Mouse (Mus musculus): ENCODE data around the gene Atp8b3. TPM values are rescaled to one million over a fixed set of nuclear protein-coding genes. Genes with fewer than 3 reads are reported as not detected.
A peak's percentile ranks its signal among the peaks of the same experiment; 100 is the strongest.

The Atp8b3 gene
- polyA plus RNA-seq, 1 experiment from 2014 or later, result 1.3 TPM

DNA sequence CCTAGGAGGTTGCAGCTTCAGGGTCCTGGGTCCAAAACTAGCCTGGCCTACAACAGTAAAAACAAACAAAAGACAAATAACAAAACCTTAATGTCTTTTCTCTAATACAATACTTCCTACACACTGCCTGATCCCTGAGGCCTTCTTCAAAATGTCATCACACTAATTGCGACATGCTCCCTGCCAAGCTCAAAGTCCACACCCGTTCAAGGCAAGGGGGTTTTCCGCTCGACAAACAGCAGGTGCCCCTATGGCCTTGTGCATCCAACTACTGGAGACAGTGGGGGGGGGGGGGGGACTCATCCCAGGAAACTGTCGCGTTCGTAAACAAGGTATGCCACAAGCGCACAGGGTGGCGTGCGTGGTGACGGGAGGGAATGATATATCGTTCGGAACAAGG lies 21.7 kb upstream of the Atp8b3 start:
- no peak for ATAC-seq (ENCODE audit: low FRiP score)
- Histone ChIP-seq H3K27me3 (no peaks in the 10 kb centered on the region), H3K27ac (peak overlapping the region; percentile 93), H3K4me1 (replicated peaks) (peaks cover 62% of the 10 kb centered on the region), H3K9me3 (no peaks in the 10 kb centered on the region), H3K36me3 (no peaks in the 10 kb centered on the region), H3K9ac (peak overlapping the region; percentile 92), H3K4me3 (peak overlapping the region; percentile 76), H3K4me2 (peak overlapping the region; percentile 89)
- 1% methylated on average over 13 of the region's 13 CpGs for WGBS

DNA sequence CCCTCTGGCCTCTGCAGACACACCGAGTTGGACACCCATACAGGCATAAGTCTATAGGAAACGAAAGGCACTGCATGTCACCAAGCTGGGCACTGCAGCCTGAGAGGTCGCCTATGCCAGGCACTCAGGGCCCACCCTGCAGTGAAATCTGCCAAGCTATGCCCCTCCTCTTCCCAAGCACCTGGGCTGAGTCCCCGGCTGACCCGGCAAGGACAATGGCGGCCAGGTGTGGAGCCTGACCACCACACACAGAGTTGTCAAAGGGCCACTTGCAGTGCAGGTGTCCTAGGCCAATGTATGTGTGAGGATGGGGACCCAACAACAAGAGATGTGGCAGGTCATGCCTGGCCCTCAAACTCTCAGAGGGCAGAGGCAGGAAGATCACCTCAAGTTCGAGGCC lies 20.5 kb upstream of the Atp8b3 start:
- H3K4me1 ChIP-seq (replicated peaks), result peaks cover 62% of the 10 kb centered on the region
- H3K27ac ChIP-seq, result no peak overlapping the region
- H3K9me3 ChIP-seq, result no peaks in the 10 kb centered on the region
- no peaks in the 10 kb centered on the region for H3K36me3 ChIP-seq
- no peak overlapping the region for H3K4me3 ChIP-seq
- H3K27me3 ChIP-seq, result no peaks in the 10 kb centered on the region
- 92% methylated on average over 7 of the region's 7 CpGs for WGBS
- no peak for ATAC-seq (ENCODE audit: low FRiP score)
- peak overlapping the region; percentile 13; the same call in 1 of the 2 replicates for H3K4me2 ChIP-seq
- H3K9ac ChIP-seq, result no peak overlapping the region

DNA sequence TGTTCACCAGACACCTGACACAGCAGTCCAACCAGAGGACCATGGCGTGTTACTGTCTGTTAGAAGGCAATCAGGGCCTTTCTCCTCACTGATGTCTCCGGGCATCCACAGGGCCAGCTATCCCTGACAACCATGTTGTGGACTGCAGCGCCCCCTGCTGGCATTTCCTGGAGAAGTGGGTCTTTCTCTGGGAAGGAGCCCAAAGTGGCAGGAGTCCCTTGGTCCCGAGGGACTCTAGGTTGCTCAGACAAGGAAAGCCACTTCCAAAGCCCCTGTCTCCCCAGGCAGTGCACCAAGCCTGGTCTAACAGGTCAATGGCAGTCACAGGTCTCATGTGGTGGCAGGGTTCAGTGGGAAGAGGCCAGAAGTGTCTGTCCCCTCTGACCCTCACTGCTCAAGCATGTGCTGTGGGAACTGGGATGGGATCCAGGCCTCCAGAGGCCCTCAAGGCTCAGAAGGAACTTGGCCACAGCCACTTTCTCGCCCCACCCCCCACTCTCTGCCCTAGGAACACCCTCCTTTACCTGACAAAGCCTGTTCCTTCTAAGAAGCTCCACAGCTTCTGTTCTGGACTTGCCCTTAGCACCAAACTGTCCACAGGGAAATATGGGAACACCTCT lies 18.5 kb upstream of the Atp8b3 start:
- Histone ChIP-seq H3K36me3 (no peaks in the 10 kb centered on the region), H3K4me3 (no peak overlapping the region), H3K4me2 (peak overlapping the region; percentile 8; the same call in 1 of the 2 replicates), H3K9ac (peak overlapping the region; percentile 35; the same call in 1 of the 2 replicates), H3K27ac (no peak overlapping the region), H3K4me1 (replicated peaks) (peaks cover 50% of the 10 kb centered on the region), H3K9me3 (no peaks in the 10 kb centered on the region), H3K27me3 (no peaks in the 10 kb centered on the region)
- WGBS, result 41% methylated on average over 5 of the region's 5 CpGs
- ATAC-seq (ENCODE audit: low FRiP score), result no peak

- ATAC-seq (ENCODE audit: low FRiP score), result no peak
- H3K4me1 ChIP-seq (replicated peaks), result peaks cover 27% of the 10 kb centered on the region
- no peaks in the 10 kb centered on the region for H3K9me3 ChIP-seq
- no peaks in the 10 kb centered on the region for H3K27me3 ChIP-seq
- no peak overlapping the region for H3K4me2 ChIP-seq
- WGBS, result 91% methylated on average over 6 of the region's 6 CpGs
- H3K27ac ChIP-seq, result no peak overlapping the region
- H3K4me3 ChIP-seq, result no peak overlapping the region
- H3K36me3 ChIP-seq, result peaks cover 19% of the 10 kb centered on the region
- no peak overlapping the region for H3K9ac ChIP-seq
These were observed 15.1 kb upstream of the Atp8b3 start for GRCm38 (mm10) chr10:80553997-80554396.

GRCm38 (mm10) chr10:80553575-80553974 lies 14.7 kb upstream of the Atp8b3 start:
- WGBS, result 96% methylated on average over 8 of the region's 8 CpGs
- H3K27ac ChIP-seq, result no peak overlapping the region
- ATAC-seq (ENCODE audit: low FRiP score), result no peak
- no peaks in the 10 kb centered on the region for H3K9me3 ChIP-seq
- no peak overlapping the region for H3K4me3 ChIP-seq
- H3K4me1 ChIP-seq (replicated peaks), result peaks cover 26% of the 10 kb centered on the region
- no peak overlapping the region for H3K4me2 ChIP-seq
- no peaks in the 10 kb centered on the region for H3K27me3 ChIP-seq
- H3K9ac ChIP-seq, result no peak overlapping the region
- peaks cover 23% of the 10 kb centered on the region for H3K36me3 ChIP-seq

GRCm38 (mm10) chr10:80552364-80552763 lies 13.4 kb upstream of the Atp8b3 start:
- Histone ChIP-seq H3K27ac (no peak overlapping the region), H3K9ac (no peak overlapping the region), H3K4me2 (no peak overlapping the region), H3K9me3 (no peaks in the 10 kb centered on the region), H3K27me3 (no peaks in the 10 kb centered on the region), H3K4me1 (replicated peaks) (peaks cover 16% of the 10 kb centered on the region), H3K4me3 (no peak overlapping the region), H3K36me3 (peaks cover 35% of the 10 kb centered on the region)
- 66% methylated on average over 9 of the region's 9 CpGs for WGBS
- no peak for ATAC-seq (ENCODE audit: low FRiP score)

GRCm38 (mm10) chr10:80549279-80549678 lies 10.4 kb upstream of the Atp8b3 start:
- peaks cover 6% of the 10 kb centered on the region for H3K4me1 ChIP-seq (replicated peaks)
- no peaks in the 10 kb centered on the region for H3K9me3 ChIP-seq
- no peak overlapping the region for H3K4me2 ChIP-seq
- no peak overlapping the region for H3K4me3 ChIP-seq
- H3K9ac ChIP-seq, result no peak overlapping the region
- H3K27ac ChIP-seq, result no peak overlapping the region
- H3K27me3 ChIP-seq, result no peaks in the 10 kb centered on the region
- peaks cover 66% of the 10 kb centered on the region for H3K36me3 ChIP-seq
- whole genome bisulfite sequencing, result 92% methylated on average over 21 of the region's 21 CpGs
- no peak for ATAC-seq (ENCODE audit: low FRiP score)

DNA sequence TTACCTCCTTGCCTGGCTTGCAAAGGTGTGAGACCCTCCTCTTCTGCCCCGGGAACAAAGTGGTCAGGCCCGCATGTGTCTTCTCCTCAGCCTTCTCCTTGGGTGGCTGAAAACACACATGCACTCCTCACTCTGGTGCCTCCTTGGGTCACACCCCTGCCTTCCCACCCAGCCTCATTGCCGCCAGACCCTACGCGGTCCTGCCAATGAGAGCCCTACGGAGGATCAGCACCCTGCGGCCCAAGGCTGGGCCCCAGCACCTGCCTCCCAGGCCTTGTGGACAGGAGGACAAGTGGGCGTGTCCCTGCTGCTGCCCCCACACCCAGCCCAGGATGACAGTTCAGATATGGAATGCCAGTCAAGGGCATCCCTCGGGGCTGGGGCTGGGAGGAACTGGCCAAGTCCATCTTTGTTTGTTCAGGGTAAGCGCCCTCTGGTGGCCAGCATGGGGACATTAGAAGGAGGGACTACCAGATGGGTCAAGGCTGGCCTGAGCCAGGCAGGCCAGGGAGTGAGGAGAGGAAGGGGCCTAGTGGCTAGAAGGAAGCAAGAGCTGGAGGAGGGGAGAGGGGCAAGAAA lies 9.6 kb upstream of the Atp8b3 start:
- peaks cover 74% of the 10 kb centered on the region for H3K36me3 ChIP-seq
- H3K27me3 ChIP-seq, result no peaks in the 10 kb centered on the region

GRCm38 (mm10) chr10:80547539-80547938 lies 8.6 kb upstream of the Atp8b3 start:
- Histone ChIP-seq H3K27me3 (no peaks in the 10 kb centered on the region), H3K4me2 (no peak overlapping the region), H3K9ac (no peak overlapping the region), H3K4me3 (no peak overlapping the region), H3K36me3 (peaks cover 83% of the 10 kb centered on the region), H3K4me1 (replicated peaks) (peaks cover 6% of the 10 kb centered on the region), H3K9me3 (no peaks in the 10 kb centered on the region), H3K27ac (no peak overlapping the region)
- ATAC-seq (ENCODE audit: low FRiP score), result no peak
- WGBS, result 91% methylated on average over 15 of the region's 15 CpGs

More for the DNA sequence above, 9.6 kb upstream of the Atp8b3 start:
- Histone ChIP-seq H3K4me2 (no peak overlapping the region), H3K9me3 (no peaks in the 10 kb centered on the region), H3K9ac (no peak overlapping the region), H3K27ac (no peak overlapping the region), H3K4me1 (replicated peaks) (peaks cover 6% of the 10 kb centered on the region), H3K4me3 (no peak overlapping the region)
- 72% methylated on average over 10 of the region's 10 CpGs for WGBS
- peak; percentile 60 for ATAC-seq (ENCODE audit: low FRiP score)

DNA sequence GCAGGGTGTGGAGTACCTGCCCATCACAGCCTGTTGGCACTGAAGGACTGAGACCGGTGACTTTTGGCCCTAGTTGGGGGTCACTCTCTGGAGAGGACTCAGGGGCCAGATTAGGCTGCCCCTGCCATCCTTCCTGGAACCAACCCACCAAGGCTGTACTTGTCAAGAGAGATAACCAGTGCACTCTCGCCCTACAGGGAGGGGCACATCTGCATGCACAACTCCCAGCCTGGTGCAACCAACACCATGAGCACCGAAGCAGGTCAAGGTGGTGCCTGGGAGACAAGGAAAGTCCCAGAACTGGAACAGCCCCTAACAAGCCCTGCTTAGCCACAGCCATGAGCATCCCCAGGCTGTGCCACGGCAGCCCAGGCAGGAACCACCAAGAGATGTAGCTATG lies 8.0 kb upstream of the Atp8b3 start:
- Histone ChIP-seq H3K4me2 (no peak overlapping the region), H3K27ac (no peak overlapping the region), H3K36me3 (peaks cover 89% of the 10 kb centered on the region), H3K9me3 (no peaks in the 10 kb centered on the region), H3K27me3 (no peaks in the 10 kb centered on the region), H3K4me1 (replicated peaks) (peaks cover 6% of the 10 kb centered on the region), H3K9ac (no peak overlapping the region), H3K4me3 (no peak overlapping the region)
- WGBS, result 98% methylated on average over 4 of the region's 4 CpGs
- ATAC-seq (ENCODE audit: low FRiP score), result no peak

DNA sequence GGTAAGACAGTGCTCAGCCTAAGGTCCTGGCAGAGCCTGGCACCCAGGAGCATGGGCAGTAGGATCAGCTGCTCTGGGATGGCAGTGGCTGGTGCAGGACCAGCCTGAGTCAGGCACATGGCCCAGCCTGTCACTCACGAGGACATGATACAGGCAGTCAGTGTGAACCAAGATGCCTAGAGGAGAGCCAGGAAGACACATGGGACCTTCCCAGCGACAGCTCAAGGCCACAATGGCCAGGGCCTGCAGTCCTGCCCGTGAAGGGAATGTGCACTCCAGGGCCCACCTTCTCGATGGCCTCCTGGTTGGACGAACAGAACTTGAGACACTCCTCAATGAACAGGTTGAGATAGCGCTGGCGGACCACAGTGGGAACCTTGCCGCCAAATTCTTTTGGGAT lies 6.7 kb upstream of the Atp8b3 start:
- Histone ChIP-seq H3K4me1 (replicated peaks) (peaks cover 6% of the 10 kb centered on the region), H3K4me3 (no peak overlapping the region), H3K9ac (no peak overlapping the region), H3K27ac (no peak overlapping the region), H3K36me3 (peaks cover 96% of the 10 kb centered on the region), H3K27me3 (no peaks in the 10 kb centered on the region), H3K4me2 (no peak overlapping the region), H3K9me3 (no peaks in the 10 kb centered on the region)
- 96% methylated on average over 8 of the region's 8 CpGs for WGBS
- ATAC-seq (ENCODE audit: low FRiP score), result no peak

DNA sequence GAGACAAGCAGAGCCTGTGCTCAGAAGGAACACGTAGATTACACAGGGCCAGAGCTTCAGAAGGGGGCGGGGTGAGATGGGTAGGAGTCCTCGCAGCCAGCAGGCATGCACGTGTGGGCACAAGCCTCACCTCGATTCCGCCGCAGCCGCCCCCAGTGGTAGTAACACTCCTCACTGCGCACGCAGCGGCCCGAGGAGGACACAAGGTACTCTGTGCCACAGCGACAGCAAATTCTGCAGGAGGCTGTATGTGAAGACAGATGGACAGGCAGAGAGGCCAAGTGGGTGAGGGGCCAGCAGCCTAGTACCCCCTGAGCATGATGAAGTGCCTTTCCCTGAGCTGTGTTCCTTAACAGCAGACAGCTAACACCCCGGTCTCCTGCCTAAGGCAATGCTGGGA lies 4.9 kb upstream of the Atp8b3 start:
- ATAC-seq (ENCODE audit: low FRiP score), result no peak
- H3K4me1 ChIP-seq (replicated peaks), result peaks cover 8% of the 10 kb centered on the region
- H3K36me3 ChIP-seq, result peaks cover 79% of the 10 kb centered on the region
- no peak overlapping the region for H3K4me3 ChIP-seq
- H3K4me2 ChIP-seq, result no peak overlapping the region
- WGBS, result 95% methylated on average over 14 of the region's 14 CpGs
- H3K9ac ChIP-seq, result no peak overlapping the region
- H3K27me3 ChIP-seq, result peaks cover 7% of the 10 kb centered on the region
- no peak overlapping the region for H3K27ac ChIP-seq
- no peaks in the 10 kb centered on the region for H3K9me3 ChIP-seq

GRCm38 (mm10) chr10:80539493-80539892 lies 569 bp upstream of the Atp8b3 start:
- Histone ChIP-seq H3K27me3 (peaks cover 47% of the 10 kb centered on the region), H3K4me2 (no peak overlapping the region), H3K4me1 (replicated peaks) (peaks cover 9% of the 10 kb centered on the region), H3K36me3 (peaks cover 36% of the 10 kb centered on the region), H3K9me3 (no peaks in the 10 kb centered on the region), H3K27ac (no peak overlapping the region), H3K4me3 (no peak overlapping the region), H3K9ac (no peak overlapping the region)
- 47% methylated on average over 5 of the region's 5 CpGs for WGBS
- no peak for ATAC-seq (ENCODE audit: low FRiP score)

All from hindbrain, embryonic 13.5 days (tissue).